ENCODE assay signal across 24 mouse cellular contexts in the genomic region with DNA sequence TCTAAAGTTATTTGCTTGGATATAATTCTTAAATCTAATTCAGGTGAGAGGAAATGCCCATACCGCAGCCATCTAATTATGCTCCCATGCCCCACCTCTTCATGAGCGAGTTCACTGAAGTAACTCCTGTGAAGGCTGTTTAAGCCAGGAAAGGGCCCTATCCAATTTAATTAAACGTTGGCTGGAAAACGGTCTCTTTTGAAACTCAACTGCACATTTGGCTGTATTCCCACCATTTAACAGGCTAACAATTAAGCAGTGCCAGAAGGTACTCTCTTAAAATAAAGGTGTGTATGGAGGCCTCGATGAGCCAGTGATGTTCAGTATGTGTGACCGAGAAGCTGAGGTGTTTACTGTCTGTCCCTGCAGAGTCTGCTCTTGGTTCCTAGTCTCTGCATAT. TPM values are rescaled to one million over a fixed set of nuclear protein-coding genes. Genes with fewer than 3 reads are reported as not detected.
DNase-seq lines count a peak whose midpoint lies in the region; ATAC-seq and TF ChIP-seq lines count a peak whose summit lies in the region.
"Had no signal": no experiment of that assay in that cellular context is flagged by ENCODE, and none has a peak within 500 bp of the region (broad histone marks: within the 10 kb centered on the region; RNA-seq: fewer than 3 reads in every experiment).

No protein-coding gene starts in this region.

- no peak for ATAC-seq in heart, embryonic 12.5 days (ENCODE audit: insufficient number of reproducible peaks, low FRiP score)
- no peak for ATAC-seq in limb, embryonic 12.5 days (ENCODE audit: insufficient number of reproducible peaks, insufficient read depth, low FRiP score, low TSS enrichment, low read depth)
- ATAC-seq: hindbrain, embryonic 16.5 days; lung, postnatal 0 days had no signal

- intact Hi-C loops in left cerebral cortex, adult 2 months (cut with DNase I) = no loop called here

- H3K9me3 ChIP-seq in heart, embryonic 12.5 days (replicated peaks) = no peaks in the 10 kb centered on the region
- no peaks in the 10 kb centered on the region for H3K9me3 ChIP-seq in limb, embryonic 12.5 days
- no peaks in the 10 kb centered on the region for H3K9me3 ChIP-seq in limb, embryonic 10.5 days (replicated peaks)
- H3K9me3 ChIP-seq: embryonic facial prominence, embryonic 12.5 days; midbrain, embryonic 12.5 days had no signal

- no peak for TF ChIP-seq CTCF in left cerebral cortex, adult 2 months (IDR thresholded peaks at IDR 0.05)

- no peak overlapping the region for H3K4me3 ChIP-seq in heart, embryonic 12.5 days
- H3K4me3 ChIP-seq in limb, embryonic 12.5 days (replicated peaks) = no peak overlapping the region
- no peak overlapping the region for H3K4me3 ChIP-seq in limb, embryonic 10.5 days
- no peak overlapping the region for H3K4me3 ChIP-seq in left cerebral cortex, adult 2 months
- H3K4me3 ChIP-seq: embryonic facial prominence, embryonic 12.5 days; midbrain, embryonic 12.5 days; myocyte had no signal

- 91% methylated on average over 6 of the region's 6 CpGs for WGBS in heart, embryonic 12.5 days
- 73% methylated on average over 6 of the region's 6 CpGs for WGBS in limb, embryonic 12.5 days
- 93% methylated on average over 6 of the region's 6 CpGs for WGBS in limb, embryonic 10.5 days

- H3K4me1 ChIP-seq in heart, embryonic 12.5 days (replicated peaks) = peaks cover 35% of the 10 kb centered on the region
- H3K4me1 ChIP-seq in limb, embryonic 12.5 days (replicated peaks) = peaks cover 30% of the 10 kb centered on the region
- H3K4me1 ChIP-seq in limb, embryonic 10.5 days = peaks cover 33% of the 10 kb centered on the region

- H3K4me2 ChIP-seq in heart, embryonic 12.5 days = no peak overlapping the region
- H3K4me2 ChIP-seq in limb, embryonic 12.5 days = 0 out of 2 replicates have a peak overlapping the region, but pooled peaks have one; percentile 72
- H3K4me2 ChIP-seq: embryonic facial prominence, embryonic 12.5 days had no signal

- H3K9ac ChIP-seq in heart, embryonic 12.5 days = peak overlapping the region; percentile 23; the same call in 1 of the 2 replicates
- no peak overlapping the region for H3K9ac ChIP-seq in limb, embryonic 12.5 days (replicated peaks)
- H3K9ac ChIP-seq: embryonic facial prominence, embryonic 12.5 days; liver, embryonic 14.5 days; midbrain, embryonic 12.5 days had no signal

- H3K36me3 ChIP-seq in heart, embryonic 12.5 days = peaks cover 4% of the 10 kb centered on the region; the same call in 1 of the 2 replicates
- peaks cover 13% of the 10 kb centered on the region for H3K36me3 ChIP-seq in limb, embryonic 12.5 days
- peaks cover 17% of the 10 kb centered on the region for H3K36me3 ChIP-seq in limb, embryonic 10.5 days
- H3K36me3 ChIP-seq: embryonic facial prominence, embryonic 12.5 days; midbrain, embryonic 12.5 days had no signal

- DNase-seq in heart, adult 8-10 months (ENCODE audit: low spot score) = no peak
- DNase-seq in limb, embryonic 10.5 days (ENCODE audit: low spot score) = no peak
- peak; percentile 25 for DNase-seq in Muller cell, postnatal 12 days (ENCODE audit: inconsistent ontology term)
- DNase-seq in gonadal fat pad, adult 2 months (ENCODE audit: low read depth) = peak; percentile 66
- DNase-seq in left cerebral cortex, adult 2 months (ENCODE audit: extremely low spot score in 1 of 2, low spot score in 2 of 2) = no peak
- DNase-seq: B cell, adult 2 months; cerebellum, adult 8-10 months; heart, adult 11 months; heart, postnatal 36 days; kidney, adult 18-20 months; thymus, postnatal 36 days had no signal

- no peaks in the 10 kb centered on the region for H3K27me3 ChIP-seq in heart, embryonic 12.5 days (replicated peaks)
- no peaks in the 10 kb centered on the region for H3K27me3 ChIP-seq in limb, embryonic 12.5 days
- H3K27me3 ChIP-seq in limb, embryonic 10.5 days (ENCODE audit: low read depth, poor library complexity, severe bottlenecking) = no peaks in the 10 kb centered on the region
- H3K27me3 ChIP-seq: embryonic facial prominence, embryonic 12.5 days; midbrain, embryonic 12.5 days had no signal

- H3K27ac ChIP-seq in heart, embryonic 12.5 days (ENCODE audit: poor library complexity, severe bottlenecking) = no peak overlapping the region
- H3K27ac ChIP-seq in limb, embryonic 12.5 days = no peak overlapping the region
- no peak overlapping the region for H3K27ac ChIP-seq in limb, embryonic 10.5 days
- no peak overlapping the region for H3K27ac ChIP-seq in left cerebral cortex, adult 2 months
- H3K27ac ChIP-seq: embryonic facial prominence, embryonic 12.5 days; liver, embryonic 14.5 days; midbrain, embryonic 12.5 days had no signal

RNA-seq across cellular contexts. Expression of gene Mbtps1, which starts 2.7 kb away (rescaled TPM):
- polyA plus RNA-seq in heart, embryonic 12.5 days (2016; fragmentation: Nextera tagmentation; extraction: Ambion mirVana) = 98.5 and 99.4 TPM in 2 replicates
- 10 to 100 TPM; 31.1 to 34.9 (median 33.1) TPM for total RNA-seq in heart, adult 8-10 months (2022)
- polyA plus RNA-seq in limb, embryonic 12.5 days (2016; fragmentation: Nextera tagmentation; extraction: Ambion mirVana) = 140 and 147 TPM in 2 replicates
- polyA plus RNA-seq in limb, embryonic 10.5 days (2016; fragmentation: Nextera tagmentation; extraction: Ambion mirVana) = 120 and 129 TPM in 2 replicates
- 103 and 107 TPM in 2 replicates for polyA plus RNA-seq in gonadal fat pad, adult 2 months (2012; rRNA removed)
- total RNA-seq in left cerebral cortex, adult 2 months (2021) = 10 to 100 TPM; 61.0 to 64.3 TPM

RNA-seq across cellular contexts. Expression of gene Hsdl1, which starts 19.1 kb away (rescaled TPM):
- polyA plus RNA-seq in heart, embryonic 12.5 days (2016; fragmentation: Nextera tagmentation; extraction: Ambion mirVana) = 38.3 and 41.9 TPM in 2 replicates
- total RNA-seq in heart, adult 8-10 months (2022) = 10 to 100 TPM; 18.4 to 22.3 (median 19.8) TPM
- polyA plus RNA-seq in limb, embryonic 12.5 days (2016; fragmentation: Nextera tagmentation; extraction: Ambion mirVana) = 33.6 and 35.3 TPM in 2 replicates
- polyA plus RNA-seq in limb, embryonic 10.5 days (2016; fragmentation: Nextera tagmentation; extraction: Ambion mirVana) = 28.2 and 33.5 TPM in 2 replicates
- 26.2 and 28.6 TPM in 2 replicates for polyA plus RNA-seq in gonadal fat pad, adult 2 months (2012; rRNA removed)
- total RNA-seq in left cerebral cortex, adult 2 months (2021) = 10 to 100 TPM; 42.3 to 43.1 TPM

RNA-seq across cellular contexts. Expression of gene Dnaaf1, which starts 19.2 kb away (rescaled TPM):
- 0.18 and 0.23 TPM in 2 replicates for polyA plus RNA-seq in heart, embryonic 12.5 days (2016; fragmentation: Nextera tagmentation; extraction: Ambion mirVana)
- total RNA-seq in heart, adult 8-10 months (2022) = not detected
- polyA plus RNA-seq in limb, embryonic 12.5 days (2016; fragmentation: Nextera tagmentation; extraction: Ambion mirVana) = not detected in 2 replicates
- polyA plus RNA-seq in limb, embryonic 10.5 days (2016; fragmentation: Nextera tagmentation; extraction: Ambion mirVana) = 0.06 and 0.14 TPM in 2 replicates
- polyA plus RNA-seq in gonadal fat pad, adult 2 months (2012; rRNA removed) = 2.0 and 4.0 TPM in 2 replicates
- total RNA-seq in left cerebral cortex, adult 2 months (2021) = under 1 TPM; 0.27 to 0.35 TPM
- total RNA-seq: adrenal gland, adult 18-20 months; gastrocnemius, adult 8-10 months; heart, postnatal 36 days; left cerebral cortex, postnatal 10 days had no signal

RNA-seq across cellular contexts. Expression of gene Taf1c, which starts 49.2 kb away (rescaled TPM):
- polyA plus RNA-seq in heart, embryonic 12.5 days (2016; fragmentation: Nextera tagmentation; extraction: Ambion mirVana) = 8.1 and 8.6 TPM in 2 replicates
- total RNA-seq in heart, adult 8-10 months (2022) = 1 to 10 TPM; 3.4 to 4.4 (median 4.0) TPM
- polyA plus RNA-seq in limb, embryonic 12.5 days (2016; fragmentation: Nextera tagmentation; extraction: Ambion mirVana) = 14.1 and 15.1 TPM in 2 replicates
- 15.8 and 16.0 TPM in 2 replicates for polyA plus RNA-seq in limb, embryonic 10.5 days (2016; fragmentation: Nextera tagmentation; extraction: Ambion mirVana)
- 13.6 and 17.8 TPM in 2 replicates for polyA plus RNA-seq in gonadal fat pad, adult 2 months (2012; rRNA removed)
- total RNA-seq in left cerebral cortex, adult 2 months (2021) = 10 to 100 TPM; 10.7 to 12.1 TPM

RNA-seq across cellular contexts. Expression of gene Slc38a8, which starts 54.4 kb away (rescaled TPM):
- not detected in 2 replicates for polyA plus RNA-seq in heart, embryonic 12.5 days (2016; fragmentation: Nextera tagmentation; extraction: Ambion mirVana)
- not detected for total RNA-seq in heart, adult 8-10 months (2022)
- polyA plus RNA-seq in limb, embryonic 12.5 days (2016; fragmentation: Nextera tagmentation; extraction: Ambion mirVana) = 0.10 TPM in 1 of 2 replicates, not detected in the other
- 0.05 and 0.11 TPM in 2 replicates for polyA plus RNA-seq in limb, embryonic 10.5 days (2016; fragmentation: Nextera tagmentation; extraction: Ambion mirVana)
- polyA plus RNA-seq in gonadal fat pad, adult 2 months (2012; rRNA removed) = 0.18 and 0.24 TPM in 2 replicates
- under 1 TPM; 0.30 to 0.48 TPM for total RNA-seq in left cerebral cortex, adult 2 months (2021)
- total RNA-seq: adrenal gland, adult 18-20 months; gastrocnemius, adult 8-10 months; heart, postnatal 36 days had no signal
- polyA plus RNA-seq: heart, embryonic 14.5 days; hindbrain, embryonic 16.5 days; lung, postnatal 0 days; myocyte; neural tube, embryonic 14.5 days had no signal

Comparison
In these comparisons a context has a peak if more than half of its experiments do, and no peak if none do; other contexts are left out.
1. DNase-seq: peak in Muller cell, postnatal 12 days (single experiment) and gonadal fat pad, adult 2 months (single experiment); none in heart, adult 8-10 months (single experiment), limb, embryonic 10.5 days (single experiment) and left cerebral cortex, adult 2 months (0 of 2).